8 mouse cellular contexts compared by ENCODE assay signal in the genomic region with DNA sequence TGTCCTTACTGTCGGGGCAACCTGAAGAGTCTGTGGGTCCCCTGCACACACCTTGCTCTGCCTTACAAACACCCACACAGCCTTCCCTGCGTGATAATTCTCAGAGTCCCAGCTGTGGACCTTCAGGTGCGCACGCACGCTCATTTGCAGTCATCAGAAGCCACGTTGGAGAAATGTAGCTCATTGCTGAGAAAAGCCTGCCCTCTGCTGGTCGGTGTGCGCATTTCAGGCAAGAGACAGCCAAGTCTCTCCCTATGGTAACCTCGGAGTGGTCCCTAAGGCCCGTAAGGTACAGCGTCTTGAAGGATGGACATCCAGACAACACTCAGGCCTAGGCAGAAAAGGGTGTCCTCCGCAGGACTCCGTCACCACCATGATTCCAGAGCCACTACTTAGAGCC. TPM values are rescaled to one million over a fixed set of nuclear protein-coding genes. Genes with fewer than 3 reads are reported as not detected.
DNase-seq lines count a peak whose midpoint lies in the region; ATAC-seq and TF ChIP-seq lines count a peak whose summit lies in the region.

No protein-coding gene starts in this region.

- peak; percentile 77 for DNase-seq in hindbrain, embryonic 10.5 days (ENCODE audit: low spot score)
- DNase-seq in brain, embryonic 14.5 days (ENCODE audit: low read depth): peak; percentile 86
- DNase-seq in hindbrain, embryonic 14.5 days (ENCODE audit: low spot score): peak; percentile 92
- peak; percentile 13 to 82 for DNase-seq in left cerebral cortex, adult 9 months (ENCODE audit: low spot score in 2 of 2)
- DNase-seq in midbrain, embryonic 14.5 days: peak; percentile 93

- 26% methylated on average over 13 of the region's 13 CpGs for WGBS in hindbrain, embryonic 10.5 days
- 19% methylated on average over 13 of the region's 13 CpGs for WGBS in hindbrain, embryonic 12.5 days
- 23% methylated on average over 13 of the region's 13 CpGs for WGBS in hindbrain, embryonic 14.5 days
- WGBS in midbrain, embryonic 14.5 days: 14% methylated on average over 13 of the region's 13 CpGs
- 23% methylated on average over 13 of the region's 13 CpGs for WGBS in stomach, embryonic 14.5 days

- no peak overlapping the region for H3K27ac ChIP-seq in hindbrain, embryonic 10.5 days
- no peak overlapping the region for H3K27ac ChIP-seq in hindbrain, embryonic 12.5 days
- no peak overlapping the region for H3K27ac ChIP-seq in hindbrain, embryonic 14.5 days
- H3K27ac ChIP-seq in midbrain, embryonic 14.5 days (replicated peaks; ENCODE audit: low read depth, low read length): no peak overlapping the region
- no peak overlapping the region for H3K27ac ChIP-seq in stomach, embryonic 14.5 days (ENCODE audit: low read length)

- H3K9me3 ChIP-seq in hindbrain, embryonic 10.5 days: no peaks in the 10 kb centered on the region
- H3K9me3 ChIP-seq in hindbrain, embryonic 12.5 days (replicated peaks): no peaks in the 10 kb centered on the region
- H3K9me3 ChIP-seq in hindbrain, embryonic 14.5 days (ENCODE audit: control insufficient read depth, low read length): no peaks in the 10 kb centered on the region
- H3K9me3 ChIP-seq in midbrain, embryonic 14.5 days (ENCODE audit: control insufficient read depth, low read length): no peaks in the 10 kb centered on the region
- H3K9me3 ChIP-seq in stomach, embryonic 14.5 days (ENCODE audit: control insufficient read depth, low read depth, low read length): no peaks in the 10 kb centered on the region

- TF ChIP-seq POLR2A in brain, embryonic 14.5 days (IDR thresholded peaks at IDR 0.05; ENCODE audit: borderline replicate concordance, extremely low read depth, insufficient read depth, insufficient read length, poor library complexity, severe bottlenecking): no peak

- no peak for ATAC-seq in hindbrain, embryonic 12.5 days (ENCODE audit: low FRiP score)
- 0 out of 2 replicates have a peak, but pooled peaks have one; percentile 43 for ATAC-seq in erythroblast, adult 5-6 weeks (replicated peaks; ENCODE audit: low FRiP score, poor library complexity, severe bottlenecking)
- ATAC-seq in hindbrain, embryonic 14.5 days (ENCODE audit: low FRiP score): no peak
- peak; percentile 48; the same call in 1 of the 2 replicates for ATAC-seq in midbrain, embryonic 14.5 days (ENCODE audit: low FRiP score, low TSS enrichment)
- 0 out of 2 replicates have a peak, but pooled peaks have one; percentile 10 for ATAC-seq in stomach, embryonic 14.5 days (ENCODE audit: insufficient number of reproducible peaks, insufficient read depth, low FRiP score, low read depth)

- H3K4me1 ChIP-seq in hindbrain, embryonic 10.5 days (replicated peaks): no peaks in the 10 kb centered on the region
- no peaks in the 10 kb centered on the region for H3K4me1 ChIP-seq in hindbrain, embryonic 12.5 days
- H3K4me1 ChIP-seq in hindbrain, embryonic 14.5 days (replicated peaks; ENCODE audit: control insufficient read depth, insufficient read depth, low read length): 0 out of 2 replicates have a peak, but pooled peaks cover 4% of the 10 kb centered on the region
- no peaks in the 10 kb centered on the region for H3K4me1 ChIP-seq in midbrain, embryonic 14.5 days (ENCODE audit: control insufficient read depth, insufficient read depth, low read length)
- H3K4me1 ChIP-seq in stomach, embryonic 14.5 days (ENCODE audit: control insufficient read depth, insufficient read depth, low read length): no peaks in the 10 kb centered on the region

- TF ChIP-seq CTCF in brain, embryonic 14.5 days (IDR thresholded peaks at IDR 0.05; ENCODE audit: borderline replicate concordance, extremely low read depth, insufficient read depth, insufficient read length): peak; percentile 97

- H3K9ac ChIP-seq in hindbrain, embryonic 12.5 days: no peak overlapping the region
- H3K9ac ChIP-seq in hindbrain, embryonic 14.5 days: no peak overlapping the region; the same call in 1 of the 2 replicates
- no peak overlapping the region for H3K9ac ChIP-seq in midbrain, embryonic 14.5 days (replicated peaks; ENCODE audit: low read length)
- H3K9ac ChIP-seq in stomach, embryonic 14.5 days (replicated peaks; ENCODE audit: low read depth, low read length): no peak overlapping the region

- H3K27me3 ChIP-seq in hindbrain, embryonic 10.5 days (ENCODE audit: insufficient read depth, poor library complexity, severe bottlenecking): peaks cover 7% of the 10 kb centered on the region; the same call in 1 of the 2 replicates
- peaks cover 10% of the 10 kb centered on the region; the same call in 1 of the 2 replicates for H3K27me3 ChIP-seq in hindbrain, embryonic 12.5 days
- peaks cover 4% of the 10 kb centered on the region; the same call in 1 of the 2 replicates for H3K27me3 ChIP-seq in hindbrain, embryonic 14.5 days (ENCODE audit: control insufficient read depth, insufficient read depth, low read length)
- no peaks in the 10 kb centered on the region for H3K27me3 ChIP-seq in midbrain, embryonic 14.5 days (ENCODE audit: control insufficient read depth, insufficient read depth, low read length)
- no peaks in the 10 kb centered on the region for H3K27me3 ChIP-seq in stomach, embryonic 14.5 days (ENCODE audit: control insufficient read depth, insufficient read depth, low read length)

- no peak overlapping the region; the same call in 1 of the 2 replicates for H3K4me2 ChIP-seq in hindbrain, embryonic 12.5 days (replicated peaks)
- no peak overlapping the region for H3K4me2 ChIP-seq in hindbrain, embryonic 14.5 days (replicated peaks)
- no peak overlapping the region for H3K4me2 ChIP-seq in midbrain, embryonic 14.5 days (ENCODE audit: low read length)
- H3K4me2 ChIP-seq in stomach, embryonic 14.5 days (replicated peaks; ENCODE audit: low read depth, low read length): no peak overlapping the region

- no peak overlapping the region for H3K4me3 ChIP-seq in hindbrain, embryonic 10.5 days
- no peak overlapping the region for H3K4me3 ChIP-seq in hindbrain, embryonic 12.5 days
- H3K4me3 ChIP-seq in hindbrain, embryonic 14.5 days (replicated peaks; ENCODE audit: low read length): no peak overlapping the region
- H3K4me3 ChIP-seq in midbrain, embryonic 14.5 days (replicated peaks; ENCODE audit: low read depth, low read length): no peak overlapping the region
- no peak overlapping the region for H3K4me3 ChIP-seq in stomach, embryonic 14.5 days (ENCODE audit: low read depth, low read length)

- H3K36me3 ChIP-seq in hindbrain, embryonic 10.5 days: no peaks in the 10 kb centered on the region
- no peaks in the 10 kb centered on the region for H3K36me3 ChIP-seq in hindbrain, embryonic 12.5 days
- no peaks in the 10 kb centered on the region for H3K36me3 ChIP-seq in hindbrain, embryonic 14.5 days (replicated peaks; ENCODE audit: control insufficient read depth, insufficient read depth)
- H3K36me3 ChIP-seq in midbrain, embryonic 14.5 days (ENCODE audit: control insufficient read depth, insufficient read depth, low read length): no peaks in the 10 kb centered on the region
- H3K36me3 ChIP-seq in stomach, embryonic 14.5 days (ENCODE audit: control insufficient read depth, insufficient read depth, low read length): no peaks in the 10 kb centered on the region

RNA-seq across cellular contexts. Expression of a gene that starts 50.9 kb away (rescaled TPM):
- not detected in 2 replicates for polyA plus RNA-seq in hindbrain, embryonic 10.5 days (2016; fragmentation: Nextera tagmentation; extraction: Ambion mirVana)
- polyA plus RNA-seq in hindbrain, embryonic 12.5 days (2016; fragmentation: Nextera tagmentation; extraction: Ambion mirVana): not detected in 2 replicates
- not detected in 2 replicates for polyA plus RNA-seq in brain, embryonic 14.5 days (2012; rRNA removed)
- total RNA-seq in erythroblast, adult 5-6 weeks (2015; ENCODE audit: low replicate concordance): not detected in 2 replicates
- total RNA-seq in erythroblast, adult 5-6 weeks (2017; ENCODE audit: low replicate concordance): 0.98 TPM in 1 of 2 replicates, not detected in the other
- not detected in 2 replicates for polyA plus RNA-seq in hindbrain, embryonic 14.5 days (2014; fragmentation: Nextera tagmentation; extraction: Ambion mirVana)
- polyA plus RNA-seq in midbrain, embryonic 14.5 days (2014; fragmentation: Nextera tagmentation; extraction: Ambion mirVana): not detected in 2 replicates
- polyA plus RNA-seq in stomach, embryonic 14.5 days (2014; fragmentation: Nextera tagmentation; extraction: Ambion mirVana): not detected in 2 replicates

Comparison
In these comparisons a context has a peak if more than half of its experiments do, and no peak if none do; other contexts are left out.
1. ATAC-seq: peak in erythroblast, adult 5-6 weeks (single experiment), midbrain, embryonic 14.5 days (single experiment) and stomach, embryonic 14.5 days (single experiment); none in hindbrain, embryonic 12.5 days (single experiment) and hindbrain, embryonic 14.5 days (single experiment).
2. Peak in every context shown above with its lines, with median percentiles within 50 percentile points of each other: DNase-seq.